Mouse (Mus musculus): ENCODE measurements around the gene Tmem18. TPM values are rescaled to one million over a fixed set of nuclear protein-coding genes. Genes with fewer than 3 reads are reported as not detected.

Tmem18 gene
- total and polyA plus RNA-seq, 3 experiments, result 17.0 to 20.0 TPM; not detected in 1

DNA sequence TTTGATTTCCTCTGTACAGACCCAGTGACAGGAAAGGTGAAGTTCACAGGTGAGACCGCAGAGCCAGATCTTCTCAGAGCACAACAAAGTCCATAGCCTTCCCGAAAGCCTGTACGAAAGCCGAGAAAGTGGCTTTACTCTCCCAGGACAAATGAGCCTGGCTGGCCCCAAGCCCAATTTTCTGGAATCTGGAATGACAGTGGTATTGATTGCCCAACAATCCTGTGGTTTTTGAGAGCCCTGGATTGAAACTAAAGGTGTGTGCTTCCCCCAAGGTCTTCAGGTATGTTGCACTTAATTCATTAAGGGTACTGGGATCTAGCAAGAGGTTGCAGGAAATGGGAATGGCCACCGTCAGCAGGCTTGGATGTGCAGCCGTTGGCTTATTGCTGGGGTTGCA, 21.7 kb downstream of the Tmem18 start:
- TF ChIP-seq HCFC1 (IDR thresholded peaks at IDR 0.05; ENCODE audit: low read depth, low read length) (no peak), POLR2A (IDR thresholded peaks at IDR 0.05; ENCODE audit: control insufficient read depth in 1 of 2, insufficient read depth in 1 of 2, low read depth in 1 of 2, low read length in 2 of 2, poor library complexity in 1 of 2) (no peak), NELFE (IDR thresholded peaks at IDR 0.05; ENCODE audit: low read depth, low read length) (no peak), ETS1 (IDR thresholded peaks at IDR 0.05; ENCODE audit: low read depth, low read length) (no peak), NRF1 (IDR thresholded peaks at IDR 0.05; ENCODE audit: insufficient read depth, low read depth, low read length, poor library complexity, severe bottlenecking) (no peak)
- no peaks in the 10 kb centered on the region for H3K79me2 ChIP-seq (ENCODE audit: control insufficient read depth, insufficient read depth, low read length, poor library complexity)
- H3K9ac ChIP-seq (ENCODE audit: control insufficient read depth, low read depth, low read length, poor library complexity, severe bottlenecking), result no peak overlapping the region
- no peak overlapping the region for H3K4me3 ChIP-seq (ENCODE audit: control insufficient read depth in 1 of 2, insufficient read depth in 1 of 2, low read depth in 2 of 2, low read length in 2 of 2)
- no peak for DNase-seq (ENCODE audit: low read depth, low spot score)
- no peaks in the 10 kb centered on the region for H3K4me1 ChIP-seq (ENCODE audit: control insufficient read depth in 1 of 2, insufficient read depth in 2 of 2, low read length in 2 of 2)
- no peak overlapping the region for H3K27ac ChIP-seq (ENCODE audit: control insufficient read depth, low read depth, low read length)
- no peaks in the 10 kb centered on the region for H3K36me3 ChIP-seq (ENCODE audit: control insufficient read depth in 1 of 2, insufficient read depth in 2 of 2, low read length in 2 of 2)
- H3K27me3 ChIP-seq (ENCODE audit: control insufficient read depth in 1 of 2, insufficient read depth in 2 of 2, low read length in 2 of 2), result no peaks in the 10 kb centered on the region
- H3K9me3 ChIP-seq (replicated peaks; ENCODE audit: insufficient read depth, low read length), result no peaks in the 10 kb centered on the region

DNA sequence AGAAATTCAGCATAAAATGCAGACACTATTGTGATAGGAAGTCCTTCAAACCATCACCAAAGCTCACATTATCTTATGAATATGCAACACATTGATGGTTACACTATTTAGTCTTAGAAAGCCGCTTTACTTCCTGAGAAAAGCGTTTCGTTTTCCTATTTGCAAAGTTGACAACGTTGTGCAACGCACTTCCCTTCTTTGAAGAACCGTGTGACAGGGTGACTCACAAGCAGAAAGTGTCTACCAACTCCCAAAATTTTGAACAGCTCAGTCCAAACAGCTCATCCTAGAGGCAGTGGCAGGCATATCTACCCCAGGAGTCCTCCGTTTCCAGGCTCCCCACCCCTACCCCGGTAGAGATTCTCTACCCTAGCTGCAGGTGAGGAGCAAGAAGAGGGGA, 22.5 kb downstream of the Tmem18 start:
- H3K79me2 ChIP-seq (ENCODE audit: control insufficient read depth, insufficient read depth, low read length, poor library complexity), result no peaks in the 10 kb centered on the region
- H3K4me3 ChIP-seq (ENCODE audit: control insufficient read depth in 1 of 2, insufficient read depth in 1 of 2, low read depth in 2 of 2, low read length in 2 of 2), result no peak overlapping the region
- TF ChIP-seq CHD2 (IDR thresholded peaks at IDR 0.05; ENCODE audit: low read length) (no peak), MEF2A (IDR thresholded peaks at IDR 0.05; ENCODE audit: extremely low read depth, insufficient replicate concordance, low read depth, low read length, poor library complexity, severe bottlenecking) (no peak), BHLHE40 (IDR thresholded peaks at IDR 0.05; ENCODE audit: borderline replicate concordance, low read depth, low read length) (no peak), EP300 (IDR thresholded peaks at IDR 0.05; ENCODE audit: low read depth in 1 of 2, low read length in 2 of 2) (no peak), MAZ (IDR thresholded peaks at IDR 0.05; ENCODE audit: low read depth, low read length) (no peak), USF2 (IDR thresholded peaks at IDR 0.05; ENCODE audit: borderline replicate concordance in 1 of 2, insufficient read depth in 1 of 2, low read depth in 1 of 2, low read length in 2 of 2) (no peak)
- no peak overlapping the region for H3K27ac ChIP-seq (ENCODE audit: control insufficient read depth, low read depth, low read length)
- no peaks in the 10 kb centered on the region for H3K36me3 ChIP-seq (ENCODE audit: control insufficient read depth in 1 of 2, insufficient read depth in 2 of 2, low read length in 2 of 2)
- no peaks in the 10 kb centered on the region for H3K27me3 ChIP-seq (ENCODE audit: control insufficient read depth in 1 of 2, insufficient read depth in 2 of 2, low read length in 2 of 2)
- no peak for DNase-seq (ENCODE audit: low read depth, low spot score)
- H3K9ac ChIP-seq (ENCODE audit: control insufficient read depth, low read depth, low read length, poor library complexity, severe bottlenecking), result no peak overlapping the region
- no peaks in the 10 kb centered on the region for H3K9me3 ChIP-seq (replicated peaks; ENCODE audit: insufficient read depth, low read length)
- H3K4me1 ChIP-seq (ENCODE audit: control insufficient read depth in 1 of 2, insufficient read depth in 2 of 2, low read length in 2 of 2), result no peaks in the 10 kb centered on the region

DNA sequence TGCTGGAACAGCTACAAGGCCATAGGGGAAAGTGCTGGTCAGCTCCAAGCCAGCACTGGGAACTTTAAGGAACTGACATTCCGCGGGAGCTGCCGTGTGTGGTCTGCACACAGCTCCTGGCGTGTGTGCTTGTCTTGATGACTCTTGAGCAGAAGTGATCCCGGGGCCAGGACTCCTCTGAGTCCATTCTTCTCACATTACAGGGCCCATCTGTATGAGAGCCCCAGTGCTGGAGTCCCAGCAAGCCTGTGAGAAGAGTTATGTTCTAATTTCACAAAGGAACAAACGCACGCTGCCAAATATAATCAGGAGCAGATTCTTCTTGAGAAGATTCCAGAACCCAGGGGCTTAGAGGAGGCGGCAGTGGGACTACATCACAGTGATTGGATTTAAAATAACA, 34.2 kb downstream of the Tmem18 start:
- H3K9ac ChIP-seq (ENCODE audit: control insufficient read depth, low read depth, low read length, poor library complexity, severe bottlenecking), result no peak overlapping the region
- H3K36me3 ChIP-seq (ENCODE audit: control insufficient read depth in 1 of 2, insufficient read depth in 2 of 2, low read length in 2 of 2), result no peaks in the 10 kb centered on the region
- TF ChIP-seq ELF1 (IDR thresholded peaks at IDR 0.05; ENCODE audit: low read depth, low read length), result no peak
- TF ChIP-seq ZMIZ1 (IDR thresholded peaks at IDR 0.05; ENCODE audit: low read depth, low read length), result no peak
- no peak for TF ChIP-seq CHD1 (IDR thresholded peaks at IDR 0.05; ENCODE audit: low read depth, low read length)
- no peak for TF ChIP-seq MXI1 (IDR thresholded peaks at IDR 0.05; ENCODE audit: low read depth, low read length)
- TF ChIP-seq ETS1 (IDR thresholded peaks at IDR 0.05; ENCODE audit: low read depth, low read length), result no peak
- TF ChIP-seq RCOR1 (IDR thresholded peaks at IDR 0.05; ENCODE audit: low read depth, low read length), result no peak
- no peak for TF ChIP-seq USF2 (IDR thresholded peaks at IDR 0.05; ENCODE audit: borderline replicate concordance in 1 of 2, insufficient read depth in 1 of 2, low read depth in 1 of 2, low read length in 2 of 2)
- TF ChIP-seq MAFK (IDR thresholded peaks at IDR 0.05; ENCODE audit: borderline replicate concordance, low read depth, low read length), result no peak
- no peak for TF ChIP-seq POLR2A (IDR thresholded peaks at IDR 0.05; ENCODE audit: control insufficient read depth in 1 of 2, insufficient read depth in 1 of 2, low read depth in 1 of 2, low read length in 2 of 2, poor library complexity in 1 of 2)
- TF ChIP-seq ZNF384 (IDR thresholded peaks at IDR 0.05; ENCODE audit: low read depth, low read length), result no peak
- TF ChIP-seq MYC (IDR thresholded peaks at IDR 0.05; ENCODE audit: low read depth, low read length), result no peak
- no peak for TF ChIP-seq CTCF (IDR thresholded peaks at IDR 0.05 in 2 of 3, conservative IDR thresholded peaks at IDR 0.05 in 1 of 3; ENCODE audit: control insufficient read depth in 1 of 3, insufficient read depth in 1 of 3, low read depth in 2 of 3, low read length in 3 of 3, poor library complexity in 1 of 3, severe bottlenecking in 1 of 3)
- no peak for TF ChIP-seq JUND (IDR thresholded peaks at IDR 0.05; ENCODE audit: low read depth, low read length)
- no peak for TF ChIP-seq POLR2AphosphoS2 (IDR thresholded peaks at IDR 0.05; ENCODE audit: low read length)
- no peak for TF ChIP-seq POLR2AphosphoS5 (IDR thresholded peaks at IDR 0.05; ENCODE audit: borderline replicate concordance, low read depth, low read length)
- no peak for TF ChIP-seq ZKSCAN1 (IDR thresholded peaks at IDR 0.05; ENCODE audit: low read depth, low read length)
- no peak for TF ChIP-seq RAD21 (IDR thresholded peaks at IDR 0.05; ENCODE audit: low read depth, low read length)
- no peak for TF ChIP-seq NRF1 (IDR thresholded peaks at IDR 0.05; ENCODE audit: insufficient read depth, low read depth, low read length, poor library complexity, severe bottlenecking)

More for the DNA sequence above, 34.2 kb downstream of the Tmem18 start:
- Histone ChIP-seq H3K4me1 (ENCODE audit: control insufficient read depth in 1 of 2, insufficient read depth in 2 of 2, low read length in 2 of 2) (no peaks in the 10 kb centered on the region), H3K79me2 (ENCODE audit: control insufficient read depth, insufficient read depth, low read length, poor library complexity) (no peaks in the 10 kb centered on the region), H3K4me3 (ENCODE audit: control insufficient read depth in 1 of 2, insufficient read depth in 1 of 2, low read depth in 2 of 2, low read length in 2 of 2) (no peak overlapping the region), H3K27ac (ENCODE audit: control insufficient read depth, low read depth, low read length) (no peak overlapping the region), H3K27me3 (ENCODE audit: control insufficient read depth in 1 of 2, insufficient read depth in 2 of 2, low read length in 2 of 2) (no peaks in the 10 kb centered on the region; a peak in 1 of 4 replicates), H3K9me3 (replicated peaks; ENCODE audit: insufficient read depth, low read length) (no peaks in the 10 kb centered on the region)
- DNase-seq (ENCODE audit: low read depth, low spot score), result no peak
